Mouse (Mus musculus) E14TG2a.4 (cell line): ENCODE measurements around the gene Ahnak.

Experiments
- CTCF ChIP-seq: conservative IDR thresholded peaks from 2 replicates; pipeline ENCODE4 v1.5.1; 2014; ENCODE audit warnings: low read length
- POU5F1 ChIP-seq: IDR thresholded peaks from 2 replicates; pipeline ENCODE4 v1.6.1; 2014; ENCODE audit warnings: low read length, borderline replicate concordance

DNA sequence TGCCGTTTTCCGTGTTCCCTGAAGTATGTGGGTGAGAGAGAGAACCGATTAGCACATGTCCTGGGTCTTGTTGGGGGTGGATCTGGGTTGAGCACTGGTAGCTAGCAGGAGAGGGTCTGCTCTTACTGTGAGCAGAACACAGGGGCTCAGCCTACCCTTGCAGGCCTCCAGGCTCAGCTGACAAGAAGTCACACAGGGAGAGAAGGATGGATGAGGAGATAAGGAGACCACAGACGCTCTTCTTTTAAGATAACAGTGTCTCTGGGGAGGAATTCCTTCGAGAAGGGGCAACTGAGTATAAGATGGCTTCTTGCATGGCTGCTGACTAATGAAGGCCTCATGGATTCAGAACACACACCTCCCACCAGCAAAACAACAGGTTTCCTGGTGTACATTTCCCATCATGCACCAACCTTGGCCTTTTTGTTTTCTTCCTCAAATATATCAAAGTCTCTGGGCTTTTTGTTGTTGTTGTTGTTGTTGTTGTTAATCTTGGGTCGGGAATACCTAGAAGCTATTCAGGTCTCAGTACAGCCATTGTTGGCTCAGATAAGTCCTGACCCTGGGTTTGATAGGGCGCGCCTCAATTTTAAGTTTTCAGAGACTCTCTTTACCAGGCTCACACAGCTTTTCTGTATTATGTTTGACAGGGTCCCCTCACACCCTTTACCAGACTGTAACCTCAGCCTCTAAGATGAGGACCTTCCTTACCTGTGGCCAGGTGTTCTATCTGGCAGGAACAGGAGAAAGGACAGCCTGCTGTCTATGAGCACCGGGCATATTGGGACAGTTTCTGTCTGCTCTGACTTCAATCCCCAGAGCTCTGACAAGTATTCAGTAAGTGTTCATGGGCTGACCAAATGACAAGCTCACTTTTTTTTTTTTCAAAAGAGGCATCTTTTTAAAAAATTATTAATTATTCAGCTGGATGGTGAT is 61.5 kb downstream of the Ahnak start:
- TF ChIP-seq CTCF (no peak), POU5F1 (no peak)
